Mouse (Mus musculus) limb, embryonic 11.5 days (tissue): ENCODE data around the gene Mup4. TPM values are rescaled to one million over a fixed set of nuclear protein-coding genes. Genes with fewer than 3 reads are reported as not detected.
"Not testable (repeated sequence)": the region's sequence is repeated elsewhere in the genome, so short reads cannot be mapped to it uniquely, and the experiment has no call there.

Experiments
- ATAC-seq: fragments of 200-750 bp; cut with Nextera tagmentation; 2 replicates; pipeline ENCODE4 v1.8.0; 2017; ENCODE audit warnings: low read depth; ENCODE audit not compliant: insufficient number of reproducible peaks, low FRiP score, low TSS enrichment
- DNase-seq: peaks from one replicate; pipeline ENCODE4 v3.0.0-alpha.2; 2015; ENCODE audit warnings: low spot score
- H3K27ac ChIP-seq: fragments of 300-500 bp; sonication (generic); replicated peaks from 2 replicates; pipeline ENCODE4 v1.5.1; 2014; ENCODE audit warnings: low read depth, mild to moderate bottlenecking, low read length
- H3K27me3 ChIP-seq: fragments of 300-500 bp; sonication (generic); 2 replicates; pipeline ENCODE4 v1.6.1; 2014; ENCODE audit warnings: mild to moderate bottlenecking, low read length, mixed read lengths; ENCODE audit not compliant: control insufficient read depth, insufficient read depth
- H3K36me3 ChIP-seq: fragments of 300-500 bp; sonication (generic); 2 replicates; pipeline ENCODE4 v1.6.1; 2014; ENCODE audit warnings: mild to moderate bottlenecking, low read length, moderate library complexity, mixed read lengths; ENCODE audit not compliant: control insufficient read depth, insufficient read depth
- H3K4me1 ChIP-seq: fragments of 300-500 bp; sonication (generic); 2 replicates; pipeline ENCODE4 v1.6.1; 2014; ENCODE audit warnings: low read length, mixed read lengths; ENCODE audit not compliant: control insufficient read depth, insufficient read depth
- H3K4me2 ChIP-seq: fragments of 300-500 bp; sonication (generic); 2 replicates; pipeline ENCODE4 v1.6.1; 2014; ENCODE audit warnings: low read depth, mild to moderate bottlenecking, moderate library complexity; ENCODE audit not compliant: severe bottlenecking
- H3K4me3 ChIP-seq: fragments of 300-500 bp; sonication (generic); 2 replicates; pipeline ENCODE4 v1.5.1; 2014; ENCODE audit warnings: low read depth, low read length
- H3K9ac ChIP-seq: fragments of 300-500 bp; sonication (generic); 2 replicates; pipeline ENCODE4 v1.6.1; 2014; ENCODE audit warnings: mild to moderate bottlenecking, low read length
- H3K9me3 ChIP-seq: fragments of 300-500 bp; sonication (generic); 2 replicates; pipeline ENCODE4 v1.6.1; 2016; ENCODE audit warnings: low read length; ENCODE audit not compliant: control insufficient read depth
- WGBS: fragments of 180-500 bp; shearing (Covaris S2); extraction: QIAGEN DNeasy Blood & Tissue Kit; methylation state at CpG from one replicate; pipeline ENCODE4 v1.1.7; 2014; 5-methylcytosine and 5-hydroxymethylcytosine counted together
- polyA plus RNA-seq: library from polyadenylated mRNA; unstranded; fragments of >200 nt; fragmentation: Nextera tagmentation; extraction: Ambion mirVana; gene quantifications from 2 replicates; pipeline ENCODE4 v1.2.1, GENCODE M21; 2014

Gene Mup4
- not detected in 2 replicates for polyA plus RNA-seq

DNA sequence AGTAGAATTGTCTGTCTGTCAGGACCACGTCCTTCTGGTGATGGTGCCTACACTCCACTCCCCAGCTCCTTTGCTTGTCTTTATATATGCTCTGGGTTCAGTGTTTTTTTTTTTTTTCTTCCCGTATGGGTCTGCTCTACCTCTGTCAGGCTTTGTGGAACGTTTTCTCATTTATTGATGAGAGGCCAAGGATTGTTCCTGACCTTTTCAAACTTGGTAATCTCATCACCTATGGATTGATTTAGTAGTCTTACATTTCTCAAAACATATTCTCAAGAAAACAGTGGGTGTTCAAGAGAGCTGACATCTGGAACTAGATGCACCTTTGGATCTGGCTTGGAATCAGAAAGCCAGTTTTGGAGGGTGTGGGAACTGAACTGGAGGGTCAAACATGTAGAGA is at the start of gene Mup4:
Gene Mup4, minus strand, starts transcription at position 101 of the 400 bp plus-strand sequence.
- no peak within 1 kb of the TSS for H3K4me3 ChIP-seq
- H3K9me3 ChIP-seq = no peaks in the 10 kb centered on the region
- H3K4me1 ChIP-seq = no peaks in the 10 kb centered on the region
- H3K27me3 ChIP-seq = no peaks in the 10 kb centered on the region
- H3K4me2 ChIP-seq = no peak within 1 kb of the TSS
- ATAC-seq = no peak
- DNase-seq = no peak
- no peaks in the 10 kb centered on the region for H3K36me3 ChIP-seq
- no peak within 1 kb of the TSS for H3K9ac ChIP-seq
- 78% methylated on average over 3 of the region's 3 CpGs for WGBS
- no peak within 1 kb of the TSS for H3K27ac ChIP-seq

DNA sequence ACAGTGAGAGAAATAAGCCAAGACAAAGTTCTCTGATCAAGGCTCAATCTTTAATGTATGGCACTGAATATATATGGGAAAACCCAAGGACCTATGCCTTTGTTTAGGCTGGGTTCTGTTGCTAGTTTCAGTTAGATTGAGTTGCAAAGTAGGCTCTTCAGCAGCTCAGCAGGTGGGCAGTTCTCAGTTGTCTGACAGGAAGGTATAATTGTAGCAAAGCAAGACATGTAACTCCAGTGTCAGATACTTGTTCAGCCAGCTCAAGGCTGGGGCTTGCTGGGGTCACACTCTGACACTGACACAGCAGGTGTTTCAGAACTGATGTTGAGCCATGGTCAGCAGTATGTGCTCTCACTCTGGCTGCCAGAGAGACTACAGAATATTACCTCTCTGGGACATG is 37.4 kb upstream of the Mup4 start:
- not testable (repeated sequence) for H3K4me1 ChIP-seq, H3K4me3 ChIP-seq, ATAC-seq, H3K9ac ChIP-seq, H3K27me3 ChIP-seq, H3K36me3 ChIP-seq, DNase-seq, H3K27ac ChIP-seq, H3K9me3 ChIP-seq, H3K4me2 ChIP-seq

DNA sequence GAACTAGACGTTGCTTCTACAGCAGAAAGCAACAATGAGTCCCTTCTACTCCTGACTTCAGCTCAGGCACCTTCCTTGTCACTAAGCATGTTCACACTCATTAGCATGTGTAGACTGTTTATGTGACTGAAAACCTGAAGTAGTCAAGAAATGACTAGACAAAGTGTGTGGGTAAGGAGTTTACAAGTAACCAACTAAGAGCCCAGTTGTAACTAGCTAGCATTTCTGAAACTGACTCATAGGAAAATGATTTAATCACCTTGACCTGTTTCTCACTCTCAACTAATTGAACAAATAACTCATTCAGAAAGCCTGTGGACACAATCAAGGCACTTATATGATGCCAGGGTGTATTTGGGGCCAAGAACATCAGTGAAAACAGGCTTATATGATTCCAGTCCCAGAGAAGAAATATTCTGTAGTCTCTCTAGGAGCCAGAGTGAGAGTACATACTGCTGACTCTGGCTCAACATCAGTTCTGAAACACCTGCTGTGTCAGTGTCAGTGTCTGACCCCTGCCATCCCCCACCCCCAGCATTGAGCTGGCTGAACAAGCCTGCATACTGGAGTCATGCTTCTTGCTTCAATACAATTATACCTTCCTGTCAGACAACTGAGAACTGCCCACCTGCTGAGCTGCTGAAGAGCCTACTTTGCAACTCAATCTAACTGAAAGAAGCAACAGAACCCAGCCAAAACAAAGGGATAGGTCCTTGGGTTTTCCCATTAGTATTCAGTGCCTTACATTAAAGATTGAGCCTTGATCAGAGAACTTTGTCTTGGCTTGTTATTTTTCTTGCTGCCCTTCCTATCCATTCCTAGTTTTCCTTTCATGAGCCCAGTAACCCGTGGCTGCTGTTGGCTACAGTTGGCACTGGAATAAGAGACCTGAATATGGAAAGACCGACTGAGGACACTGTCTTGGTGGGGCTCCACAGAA is 3.2 kb upstream of the Mup4 start, which contains the start of gene Mup6:
Gene Mup6, plus strand, starts transcription at position 890 of the 940 bp plus-strand sequence.
- H3K9ac ChIP-seq = no peak within 1 kb of the TSS
- no peak within 1 kb of the TSS for H3K27ac ChIP-seq
- no peaks in the 10 kb centered on the region for H3K36me3 ChIP-seq
- H3K4me3 ChIP-seq = no peak within 1 kb of the TSS
- H3K27me3 ChIP-seq = no peaks in the 10 kb centered on the region
- WGBS = 49% methylated on average over 3 of the region's 3 CpGs
- no peaks in the 10 kb centered on the region for H3K4me1 ChIP-seq
- ATAC-seq (no peak), DNase-seq (no peak)
- no peaks in the 10 kb centered on the region for H3K9me3 ChIP-seq
- H3K4me2 ChIP-seq = no peak within 1 kb of the TSS

DNA sequence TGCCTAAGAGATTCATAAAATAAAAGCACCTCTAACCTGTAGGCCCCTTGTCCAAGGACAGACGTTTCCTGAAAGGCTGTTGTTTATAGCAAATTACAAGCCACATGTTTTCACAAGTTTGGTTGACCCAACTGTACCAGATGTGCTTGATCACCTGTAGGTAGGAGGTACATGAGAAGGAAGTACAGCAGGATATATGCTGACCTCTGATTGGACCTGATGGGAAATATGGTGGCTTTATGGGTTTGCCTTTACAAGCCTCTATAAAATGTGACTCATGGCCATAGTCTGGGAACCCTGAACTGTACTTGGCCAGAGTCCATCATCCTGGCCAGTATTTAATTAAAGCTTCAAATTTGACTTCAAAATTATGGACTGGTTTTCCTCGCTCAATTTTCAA is 23.0 kb downstream of the Mup4 start:
- no peaks in the 10 kb centered on the region for H3K36me3 ChIP-seq
- no peaks in the 10 kb centered on the region for H3K4me1 ChIP-seq
- no peaks in the 10 kb centered on the region for H3K9me3 ChIP-seq
- 55% methylated on average over 2 of the region's 2 CpGs for WGBS
- DNase-seq (no peak), ATAC-seq (no peak)
- no peak overlapping the region for H3K27ac ChIP-seq
- no peak overlapping the region for H3K4me3 ChIP-seq
- H3K9ac ChIP-seq = no peak overlapping the region
- H3K27me3 ChIP-seq = no peaks in the 10 kb centered on the region
- H3K4me2 ChIP-seq = no peak overlapping the region

DNA sequence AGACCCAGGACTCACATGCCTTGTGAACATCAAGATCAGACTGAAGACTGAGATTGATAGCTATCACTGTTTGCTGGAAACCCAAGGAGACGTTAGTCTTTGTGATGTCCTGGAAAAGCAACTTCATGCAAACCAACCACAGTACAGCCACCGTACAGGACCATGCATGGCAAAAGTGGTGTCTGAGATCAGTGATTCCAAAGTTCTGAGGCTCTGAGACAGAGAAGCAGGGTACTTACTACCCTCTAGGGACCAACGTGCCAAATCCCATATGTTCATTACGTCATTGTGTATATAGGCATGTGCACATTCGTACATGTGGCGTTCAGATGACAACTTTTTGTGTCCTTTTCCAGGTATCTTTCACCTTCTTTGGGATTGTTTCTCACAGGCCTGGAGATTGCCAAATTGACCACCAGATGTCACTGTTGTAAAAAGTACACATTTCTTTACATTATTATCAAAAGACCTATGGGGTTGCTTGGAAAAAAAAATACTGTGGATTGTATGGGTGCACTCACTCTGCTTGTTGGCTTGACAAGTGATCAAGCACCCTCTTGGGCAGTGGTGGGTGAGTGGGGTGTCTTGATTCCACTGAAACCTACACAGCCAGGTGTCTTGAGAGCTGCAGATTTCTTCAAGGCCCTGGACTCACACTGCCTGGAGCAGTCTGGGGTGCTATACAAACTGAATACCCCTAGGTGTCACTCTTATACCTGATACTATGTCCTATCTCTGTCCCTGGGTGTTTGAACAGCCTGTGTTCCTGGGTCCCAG is 27.8 kb downstream of the Mup4 start:
- H3K27me3 ChIP-seq = no peaks in the 10 kb centered on the region
- no peak overlapping the region for H3K27ac ChIP-seq
- DNase-seq = peak; percentile 31
- no peaks in the 10 kb centered on the region for H3K36me3 ChIP-seq
- H3K9ac ChIP-seq = no peak overlapping the region
- no peaks in the 10 kb centered on the region for H3K9me3 ChIP-seq
- H3K4me1 ChIP-seq = no peaks in the 10 kb centered on the region
- peak; percentile 73; the same call in 1 of the 2 replicates for ATAC-seq
- H3K4me3 ChIP-seq = no peak overlapping the region
- 54% methylated on average over 6 of the region's 6 CpGs for WGBS
- H3K4me2 ChIP-seq = no peak overlapping the region

DNA sequence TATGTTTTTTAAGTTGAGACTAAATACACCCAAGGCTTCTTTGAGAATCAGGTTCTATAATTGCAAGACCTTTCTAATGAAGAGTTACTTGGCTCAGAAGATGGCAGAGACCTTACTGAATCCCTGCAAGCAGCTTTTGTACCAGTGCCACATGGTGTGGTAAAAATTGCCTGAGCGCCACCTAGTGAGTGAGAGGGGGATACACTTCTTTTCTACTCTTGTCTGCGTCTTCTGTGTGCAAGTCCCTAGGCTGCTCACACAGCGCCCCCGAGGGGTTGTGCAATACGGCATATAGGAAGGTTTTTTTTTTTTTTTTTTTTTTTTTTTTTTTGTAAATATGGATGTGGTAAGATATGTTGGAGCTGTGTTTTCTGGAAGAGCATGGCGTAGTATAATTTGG is 32.2 kb downstream of the Mup4 start:
- H3K36me3 ChIP-seq = no peaks in the 10 kb centered on the region
- H3K4me2 ChIP-seq = no peak overlapping the region
- H3K9ac ChIP-seq = no peak overlapping the region
- WGBS = 23% methylated on average over 6 of the region's 6 CpGs
- peak; percentile 66 for DNase-seq
- H3K4me3 ChIP-seq = no peak overlapping the region
- H3K4me1 ChIP-seq = no peaks in the 10 kb centered on the region
- H3K27ac ChIP-seq = no peak overlapping the region
- ATAC-seq = no peak
- H3K9me3 ChIP-seq = no peaks in the 10 kb centered on the region
- H3K27me3 ChIP-seq = no peaks in the 10 kb centered on the region

DNA sequence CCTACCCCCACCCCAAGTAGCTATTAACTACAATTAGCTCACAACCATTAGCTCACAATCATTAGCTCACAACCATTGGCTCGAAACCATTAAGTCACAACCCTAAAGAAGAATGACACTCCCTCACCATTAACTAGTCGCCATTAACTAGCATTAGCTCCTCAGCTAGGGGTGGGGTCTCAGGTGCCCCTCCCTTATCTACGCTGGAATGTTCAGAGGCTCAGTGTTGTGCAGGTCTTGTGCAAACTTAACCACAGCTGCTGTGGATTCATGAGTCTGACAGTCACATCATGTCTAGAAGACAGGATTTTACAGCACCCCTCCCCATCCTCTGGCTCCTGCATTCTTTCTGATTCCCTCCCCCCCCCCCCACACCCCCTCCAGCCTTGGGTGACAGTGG is 32.8 kb downstream of the Mup4 start:
- Histone ChIP-seq H3K9me3 (no peaks in the 10 kb centered on the region), H3K36me3 (no peaks in the 10 kb centered on the region), H3K27me3 (no peaks in the 10 kb centered on the region), H3K4me2 (no peak overlapping the region), H3K9ac (no peak overlapping the region), H3K4me1 (no peaks in the 10 kb centered on the region), H3K27ac (no peak overlapping the region), H3K4me3 (no peak overlapping the region)
- 83% methylated on average over 3 of the region's 3 CpGs for WGBS
- no peak for ATAC-seq
- no peak for DNase-seq

DNA sequence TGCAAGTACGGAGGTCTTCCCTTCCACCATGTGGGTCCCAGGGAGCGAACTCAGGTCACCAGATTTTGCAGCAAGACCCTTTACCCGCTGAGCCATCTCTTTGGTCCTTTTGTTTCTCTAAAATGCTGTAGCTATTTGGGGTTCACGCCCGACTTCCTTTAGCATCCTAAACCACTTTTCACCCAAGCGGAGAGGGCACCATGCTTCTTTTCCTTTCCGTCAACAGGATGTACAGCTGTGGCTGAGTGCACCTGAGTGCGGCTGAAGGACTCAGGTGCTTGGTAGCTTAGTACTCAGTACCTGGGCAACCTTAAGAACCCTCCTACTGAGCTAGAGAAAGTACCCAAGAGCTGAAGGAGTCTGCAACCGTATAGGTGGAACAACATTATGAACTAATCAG is 35.4 kb downstream of the Mup4 start:
- no peaks in the 10 kb centered on the region for H3K9me3 ChIP-seq
- H3K36me3 ChIP-seq = no peaks in the 10 kb centered on the region
- no peaks in the 10 kb centered on the region for H3K4me1 ChIP-seq
- H3K9ac ChIP-seq = no peak overlapping the region
- no peak overlapping the region for H3K4me3 ChIP-seq
- no peak for ATAC-seq
- WGBS = 90% methylated on average over 9 of the region's 9 CpGs
- no peak overlapping the region for H3K27ac ChIP-seq
- no peak overlapping the region for H3K4me2 ChIP-seq
- DNase-seq = no peak
- H3K27me3 ChIP-seq = no peaks in the 10 kb centered on the region
